Mouse (Mus musculus) ES-E14 (cell line): Measurements from ENCODE around the gene Galt. TPM values are rescaled to one million over a fixed set of nuclear protein-coding genes. Genes with fewer than 3 reads are reported as not detected.

Experiments
- DNase-seq: peaks from one replicate; pipeline ENCODE4 v3.0.0-alpha.2; 2013; ENCODE audit warnings: low read depth, low spot score
- H3K27ac ChIP-seq: 2 replicates; pipeline ENCODE4 v1.5.1; 2012; ENCODE audit warnings: low read depth, mild to moderate bottlenecking, low read length, moderate library complexity, mixed read lengths; ENCODE audit not compliant: poor library complexity, insufficient read depth, severe bottlenecking
- H3K36me3 ChIP-seq: 2 replicates; pipeline ENCODE4 v1.6.1; 2012; ENCODE audit warnings: mild to moderate bottlenecking, low read length, moderate library complexity, mixed read lengths; ENCODE audit not compliant: control insufficient read depth, poor library complexity, insufficient read depth, severe bottlenecking
- H3K4me1 ChIP-seq, 2 experiments: fragments of 150-350 bp in 1 of 2; sonication (generic) in 1 of 2; 2 replicates each; pipeline ENCODE4 v1.6.1; 2012; ENCODE audit warnings: low read length in 2 of 2, mild to moderate bottlenecking in 1 of 2, mixed read lengths in 1 of 2; ENCODE audit not compliant: control insufficient read depth in 2 of 2, insufficient read depth in 2 of 2, poor library complexity in 1 of 2
- H3K4me3 ChIP-seq, 2 experiments: fragments of 150-350 bp in 1 of 2; sonication (generic) in 1 of 2; 2 replicates each; pipeline ENCODE4 v1.5.1; 2012; ENCODE audit warnings: low read length in 2 of 2, low read depth in 1 of 2, mild to moderate bottlenecking in 1 of 2, mixed read lengths in 1 of 2; ENCODE audit not compliant: insufficient read depth in 1 of 2, poor library complexity in 1 of 2, severe bottlenecking in 1 of 2
- H3K9ac ChIP-seq: 2 replicates; pipeline ENCODE4 v1.6.1; 2012; ENCODE audit warnings: low read depth, mild to moderate bottlenecking, low read length, mixed read lengths; ENCODE audit not compliant: poor library complexity, insufficient read depth, severe bottlenecking
- H3K9me3 ChIP-seq: fragments of 150-350 bp; sonication (generic); 2 replicates; pipeline ENCODE4 v1.6.1; 2012; ENCODE audit warnings: low read depth, mild to moderate bottlenecking, low read length; ENCODE audit not compliant: control insufficient read depth, insufficient read depth
- CHD2 ChIP-seq: IDR thresholded peaks from 2 replicates; pipeline ENCODE4 v1.6.1; 2014; ENCODE audit warnings: mild to moderate bottlenecking, low read depth, low read length, inconsistent platforms
- HCFC1 ChIP-seq: IDR thresholded peaks from 2 replicates; pipeline ENCODE4 v1.6.1; 2012; ENCODE audit warnings: low read length, inconsistent platforms, borderline replicate concordance; ENCODE audit not compliant: insufficient read depth
- MAFK ChIP-seq: IDR thresholded peaks from 2 replicates; pipeline ENCODE4 v1.6.1; 2014; ENCODE audit warnings: mild to moderate bottlenecking, low read depth, low read length, inconsistent platforms; ENCODE audit not compliant: insufficient read depth
- ZC3H11A ChIP-seq: IDR thresholded peaks from 2 replicates; pipeline ENCODE4 v1.6.1; 2012; ENCODE audit warnings: low read depth, mild to moderate bottlenecking, inconsistent platforms, low read length, borderline replicate concordance
- ZNF384 ChIP-seq: IDR thresholded peaks from 2 replicates; pipeline ENCODE4 v1.6.1; 2012; ENCODE audit warnings: low read depth, low read length, inconsistent platforms
- in situ Hi-C, 2 experiments: fragments of 600-800 bp; cut with MboI; formaldehyde crosslinking; loops; one replicate each; pipeline ENCODE4 v1.15.1; 2025; ENCODE audit warnings: low sequenced_read_pairs in 2 of 2, inconsistent platforms in 1 of 2; ENCODE audit not compliant: unreplicated experiment in 2 of 2
- total RNA-seq: library from RNA; depleted of rRNA; stranded (reverse); fragments of 300-350 nt; gene quantifications from 2 replicates; pipeline ENCODE4 v1.2.3, GENCODE M21; 2012

Gene Galt
- total RNA-seq, 1 experiment: 26.9 TPM

GRCm38 (mm10) chr4:41758021-41758420 lies 3.0 kb downstream of the Galt start:
- H3K4me3 ChIP-seq: no peak overlapping the region
- H3K36me3 ChIP-seq: peaks cover 11% of the 10 kb centered on the region; the same call in 1 of the 2 replicates
- H3K9ac ChIP-seq: no peak overlapping the region
- no peaks in the 10 kb centered on the region for H3K9me3 ChIP-seq
- no peak for DNase-seq
- H3K27ac ChIP-seq: no peak overlapping the region
- TF ChIP-seq MAFK (no peak), ZNF384 (no peak), ZC3H11A (no peak), CHD2 (no peak)
- peaks cover 2 to 16% of the 10 kb centered on the region in 2 experiments; a peak in 2 of 4 replicates for H3K4me1 ChIP-seq
- in situ Hi-C loops: no loop called here

GRCm38 (mm10) chr4:41758701-41759100 lies 3.7 kb downstream of the Galt start:
- no peak overlapping the region for H3K4me3 ChIP-seq
- DNase-seq: no peak
- H3K4me1 ChIP-seq: peaks cover 2 to 16% of the 10 kb centered on the region in 2 experiments; a peak in 2 of 4 replicates
- no peak overlapping the region for H3K27ac ChIP-seq
- TF ChIP-seq MAFK (no peak), HCFC1 (no peak), ZNF384 (no peak), CHD2 (no peak), ZC3H11A (no peak)
- H3K9ac ChIP-seq: no peak overlapping the region
- H3K9me3 ChIP-seq: no peaks in the 10 kb centered on the region
- H3K36me3 ChIP-seq: peaks cover 11% of the 10 kb centered on the region; the same call in 1 of the 2 replicates
- in situ Hi-C loops: no loop called here

GRCm38 (mm10) chr4:41759206-41759605 lies 4.2 kb downstream of the Galt start:
- DNase-seq: no peak
- Histone ChIP-seq H3K36me3 (peaks cover 11% of the 10 kb centered on the region; the same call in 1 of the 2 replicates), H3K4me1 (peaks cover 2 to 16% of the 10 kb centered on the region in 2 experiments; a peak in 2 of 4 replicates), H3K27ac (no peak overlapping the region), H3K4me3 (no peak overlapping the region), H3K9me3 (no peaks in the 10 kb centered on the region), H3K9ac (no peak overlapping the region)
- TF ChIP-seq MAFK: no peak
- TF ChIP-seq ZNF384: no peak
- in situ Hi-C loops: no loop called here

- H3K36me3 ChIP-seq: peaks cover 11% of the 10 kb centered on the region; the same call in 1 of the 2 replicates
- 0 out of 2 replicates have a peak overlapping the region, but pooled peaks have one; percentile 16 for H3K27ac ChIP-seq
- no peaks in the 10 kb centered on the region for H3K9me3 ChIP-seq
- TF ChIP-seq CHD2 (no peak), ZNF384 (no peak), ZC3H11A (no peak), MAFK (no peak), HCFC1 (no peak)
- peak overlapping the region; percentile 43 to 58 for H3K4me3 ChIP-seq
- in situ Hi-C loops: no loop called here
- peaks cover 2 to 16% of the 10 kb centered on the region in 2 experiments; a peak in 2 of 4 replicates for H3K4me1 ChIP-seq
- DNase-seq: no peak
- peak overlapping the region; percentile 65; the same call in 1 of the 2 replicates for H3K9ac ChIP-seq
Observed at GRCm38 (mm10) chr4:41759656-41760287, 4.7 kb downstream of the Galt start.
